Mouse (Mus musculus): ENCODE results near the gene Fam53b.

DNA sequence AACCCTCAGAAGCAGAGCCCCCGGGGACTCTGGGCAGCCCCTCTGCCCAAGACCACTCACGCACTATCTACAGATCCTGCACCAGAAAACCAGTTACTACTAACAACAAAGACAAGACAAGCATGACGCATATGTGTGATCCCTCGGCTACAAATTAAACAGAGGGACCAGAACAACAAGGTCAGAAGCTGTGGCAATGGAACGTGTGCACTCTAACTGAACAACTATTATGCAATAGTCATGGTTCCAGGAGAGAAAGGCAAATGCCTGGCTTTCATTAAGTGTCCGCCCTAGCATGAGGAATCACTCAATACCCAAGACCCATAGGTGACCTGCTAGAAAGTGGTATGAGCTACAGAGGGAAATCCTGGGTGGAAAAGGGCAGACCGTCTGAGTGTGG is 36.6 kb downstream of the Fam53b start:
- TF ChIP-seq EP300 (IDR thresholded peaks at IDR 0.05; ENCODE audit: insufficient read depth, low read depth, low read length) (no peak), CTCF (IDR thresholded peaks at IDR 0.05; ENCODE audit: low read depth, low read length) (no peak), POLR2A (IDR thresholded peaks at IDR 0.05; ENCODE audit: insufficient read depth, low read length) (no peak)

All from ES-Bruce4 (cell line).